Mouse (Mus musculus): ENCODE results near the gene Tex101.
"Not testable (repeated sequence)": the region's sequence is repeated elsewhere in the genome, so short reads cannot be mapped to it uniquely, and the experiment has no call there.

The Tex101 gene

GRCm38 (mm10) chr7:24630116-24630880 is 46.2 kb downstream of the Tex101 start:
- no peak for DNase-seq (ENCODE audit: low spot score)

DNA sequence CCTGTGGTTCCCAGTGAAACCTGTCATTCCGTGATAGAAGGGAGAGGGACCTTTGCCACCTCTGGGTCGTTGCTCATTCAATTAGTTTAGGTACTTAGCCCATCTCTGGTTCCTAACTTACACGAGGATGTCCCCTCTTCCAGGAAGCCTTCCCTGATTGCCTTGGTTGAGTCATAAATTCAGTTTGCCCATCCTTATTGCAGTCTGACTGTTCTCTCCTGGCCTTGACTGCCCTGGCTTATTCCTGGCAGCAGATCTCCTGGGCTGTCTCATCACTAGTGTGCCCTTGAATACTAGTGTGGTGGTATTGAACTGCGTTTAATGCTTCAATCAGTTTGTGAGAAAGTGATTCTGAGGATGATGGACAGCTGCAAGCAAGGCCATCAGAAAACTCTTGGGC is 46.8 kb downstream of the Tex101 start:
- no peak for DNase-seq (ENCODE audit: low spot score)

DNA sequence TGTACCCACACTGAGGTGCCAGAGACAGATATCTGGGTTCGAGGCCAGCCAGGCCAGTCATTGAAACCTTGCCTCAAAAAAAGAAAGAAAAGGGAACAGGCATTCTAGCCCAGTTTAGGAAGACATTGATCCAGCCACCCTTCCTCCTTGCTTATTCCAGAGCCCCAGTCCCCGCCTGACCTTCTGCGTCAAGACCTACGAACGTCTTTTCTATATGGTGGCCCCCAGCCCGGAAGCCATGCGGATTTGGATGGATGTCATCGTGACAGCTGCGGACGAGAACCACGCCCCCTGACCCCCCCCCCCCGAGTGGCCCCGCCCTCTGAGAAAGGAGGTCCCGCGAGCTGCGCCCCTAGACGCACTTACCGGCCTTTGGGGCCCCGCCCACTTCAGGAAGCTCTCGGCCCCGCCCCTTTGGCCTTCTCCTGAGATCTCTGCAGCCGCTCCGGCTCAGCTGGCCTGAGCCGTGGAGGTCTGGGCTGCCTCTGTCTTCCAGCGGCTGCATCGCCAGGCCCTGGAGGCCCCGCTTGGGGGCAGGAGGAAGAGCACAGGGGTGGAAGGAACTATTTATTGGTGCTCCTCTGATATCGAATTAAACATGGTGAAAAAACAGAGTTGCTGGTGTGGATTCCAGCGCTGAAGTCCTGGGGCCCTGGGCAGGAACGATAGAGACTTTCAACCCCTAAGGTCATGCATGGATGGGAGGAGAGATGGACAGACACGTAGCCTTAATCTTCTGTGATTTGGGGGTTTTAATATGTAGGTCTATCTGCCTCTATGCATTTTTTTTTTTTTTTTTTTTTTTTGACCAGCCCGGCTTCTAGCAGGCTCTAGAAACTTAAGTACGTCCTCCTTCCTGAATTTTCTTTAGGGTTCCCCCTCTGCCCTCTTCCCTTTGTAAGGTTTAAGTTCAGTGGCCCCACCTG is 47.5 kb downstream of the Tex101 start:
- peak; percentile 88 for DNase-seq (ENCODE audit: low spot score)

DNA sequence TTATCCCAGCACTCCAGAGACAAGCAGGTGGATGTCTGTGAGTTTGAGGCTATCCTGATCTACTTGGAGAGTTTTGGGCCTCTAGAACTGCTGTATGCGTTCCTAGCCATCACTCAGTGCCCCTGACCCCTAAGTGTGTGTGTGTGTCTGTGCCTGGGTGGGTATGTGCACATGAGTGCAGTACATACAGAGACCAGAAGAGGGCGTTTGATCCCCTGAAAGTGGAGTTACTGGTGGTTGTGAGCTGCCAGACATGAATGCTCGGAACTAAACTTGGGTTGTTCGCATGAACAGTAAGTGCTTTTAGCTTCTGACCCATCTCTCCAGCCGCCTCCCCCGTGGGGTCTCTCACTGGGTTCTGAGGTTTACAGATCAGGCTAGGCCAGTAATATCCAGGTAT is 53.5 kb downstream of the Tex101 start:
- DNase-seq (ENCODE audit: low spot score): no peak

GRCm38 (mm10) chr7:24621193-24621592 is 55.3 kb downstream of the Tex101 start:
- no peak for DNase-seq (ENCODE audit: low spot score)

DNA sequence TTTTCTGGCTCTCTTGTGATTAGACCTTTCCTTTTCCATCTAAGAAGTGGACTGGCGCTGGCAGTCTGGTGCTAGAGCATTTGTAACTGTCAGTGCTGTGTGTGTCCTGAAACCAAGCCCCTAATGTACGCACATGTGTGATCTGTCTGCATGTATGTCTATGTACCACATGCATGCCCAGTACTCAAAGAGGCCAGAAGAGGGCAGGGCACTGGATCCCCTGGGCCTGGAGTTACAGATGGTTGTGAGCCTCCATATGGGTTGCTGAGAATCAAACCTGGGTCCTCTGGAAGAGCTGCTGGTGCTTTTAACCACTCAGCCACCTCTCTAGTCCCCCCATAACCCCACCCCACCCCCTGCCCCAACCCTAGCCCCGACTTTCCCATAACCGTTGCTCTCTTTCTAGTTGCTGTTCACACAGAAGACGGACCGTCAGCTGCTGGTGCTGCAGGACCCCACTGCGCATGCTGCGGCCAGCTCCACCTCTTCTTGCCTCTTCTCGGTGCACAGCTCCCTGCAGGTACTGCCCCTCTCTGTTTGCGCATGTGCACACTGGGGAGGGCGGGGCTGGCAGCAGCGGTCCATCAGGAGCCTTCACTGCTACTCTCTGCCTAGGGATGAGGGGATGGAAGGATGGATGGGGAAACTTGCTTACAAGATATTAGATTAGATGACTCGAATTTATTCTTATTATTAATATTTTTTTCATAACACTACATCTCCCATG is 56.6 kb downstream of the Tex101 start:
- DNase-seq (ENCODE audit: low spot score): no peak

- DNase-seq (ENCODE audit: low spot score): not testable (repeated sequence)
These were observed 58.1 kb downstream of the Tex101 start for GRCm38 (mm10) chr7:24618374-24618773.

Data from embryo, embryonic 10 days (tissue).